Mouse (Mus musculus) c-Kit-negative CD71-positive TER-119-positive erythroid progenitor cells, embryonic 14.5 days (primary cell): Measurements from ENCODE around the gene Scyl1.

Source experiments
- DNase-seq: peaks from one replicate; pipeline ENCODE4 v3.0.0-alpha.2; 2013; ENCODE audit warnings: low read depth, low spot score

Gene Scyl1

DNA sequence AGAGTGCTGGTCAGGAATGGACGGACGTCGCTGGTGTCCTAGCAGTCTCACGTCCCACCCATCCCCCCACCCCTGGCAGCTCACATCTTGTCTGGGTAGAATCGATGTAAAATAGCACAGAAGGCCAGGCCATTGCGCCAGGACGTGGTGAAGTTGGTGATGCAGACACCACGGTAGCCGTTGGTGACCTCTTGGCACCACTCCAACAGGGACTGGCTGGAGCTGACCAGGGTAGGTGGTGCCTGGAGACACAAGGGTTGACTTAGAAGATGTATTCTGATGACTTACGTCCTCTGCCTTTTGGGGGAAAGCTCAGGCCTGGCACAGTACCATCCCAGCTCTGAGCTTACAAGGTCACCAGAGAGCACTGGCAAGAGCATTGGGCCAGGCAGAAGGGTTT lies 54.3 kb downstream of the Scyl1 start:
- DNase-seq = no peak

DNA sequence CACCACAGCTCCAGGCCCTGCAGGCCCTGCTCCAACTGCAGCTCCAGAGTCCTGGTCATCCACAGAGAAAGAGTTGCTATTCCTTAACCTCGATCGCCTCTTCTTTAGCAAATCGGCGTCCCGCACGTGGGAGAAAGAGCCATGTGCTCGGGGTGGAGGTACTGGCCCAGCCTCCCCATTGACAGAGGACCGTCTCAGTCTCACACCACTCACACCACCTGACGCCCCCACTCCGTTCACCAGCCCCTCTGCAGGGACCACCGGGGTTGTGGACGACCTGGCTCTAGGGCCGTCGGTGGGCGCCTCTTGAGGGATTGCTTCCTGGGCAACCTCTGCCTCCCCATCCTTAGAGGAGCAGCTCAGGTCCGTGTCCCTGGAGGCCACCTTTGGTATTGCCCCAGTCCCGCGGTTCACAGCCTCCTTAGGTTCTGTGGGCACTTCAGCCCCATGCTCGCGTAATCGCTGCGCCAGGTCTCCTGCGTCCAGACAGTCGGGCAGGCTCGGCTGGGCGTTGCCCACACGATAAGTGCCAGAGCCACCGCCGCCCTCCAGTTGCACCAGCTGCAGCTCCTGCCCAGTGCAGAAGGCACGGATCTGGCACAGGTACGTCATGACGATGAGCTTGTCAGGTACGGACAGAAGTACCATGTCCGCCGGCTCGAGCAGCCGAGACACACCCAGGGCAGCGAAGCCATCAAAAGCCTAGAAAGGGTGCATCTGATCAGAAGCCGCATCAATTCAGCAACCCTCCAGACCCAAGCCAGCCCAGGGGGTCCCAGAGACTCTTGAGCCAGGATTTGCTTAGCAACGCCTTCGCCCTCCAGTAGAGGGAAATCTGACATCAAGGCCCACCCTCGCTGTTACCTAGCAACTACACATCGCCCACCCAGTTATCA lies 55.2 kb downstream of the Scyl1 start:
- no peak for DNase-seq

DNA sequence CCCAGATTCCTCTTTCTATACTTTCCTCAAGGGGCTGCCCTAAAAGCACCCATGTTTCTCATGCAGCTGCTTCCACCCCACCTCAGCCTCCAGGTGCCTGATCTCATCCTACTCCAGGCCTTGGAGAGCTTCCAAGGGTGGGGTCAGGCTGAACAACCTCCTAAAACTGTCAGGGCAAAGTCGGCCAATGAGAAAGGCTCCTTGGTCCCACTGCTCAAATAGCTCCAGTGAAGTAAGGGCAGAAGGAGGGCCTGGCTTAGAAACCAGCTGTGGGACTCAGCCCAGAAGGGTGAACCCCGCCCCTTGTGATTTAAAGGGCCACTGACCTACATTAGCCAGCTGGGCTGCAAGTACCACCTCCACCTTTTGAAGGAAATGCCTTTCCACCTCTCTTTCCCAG lies 57.5 kb downstream of the Scyl1 start:
- no peak for DNase-seq

GRCm38 (mm10) chr19:5713255-5713654 lies 58.0 kb downstream of the Scyl1 start:
- no peak for DNase-seq

DNA sequence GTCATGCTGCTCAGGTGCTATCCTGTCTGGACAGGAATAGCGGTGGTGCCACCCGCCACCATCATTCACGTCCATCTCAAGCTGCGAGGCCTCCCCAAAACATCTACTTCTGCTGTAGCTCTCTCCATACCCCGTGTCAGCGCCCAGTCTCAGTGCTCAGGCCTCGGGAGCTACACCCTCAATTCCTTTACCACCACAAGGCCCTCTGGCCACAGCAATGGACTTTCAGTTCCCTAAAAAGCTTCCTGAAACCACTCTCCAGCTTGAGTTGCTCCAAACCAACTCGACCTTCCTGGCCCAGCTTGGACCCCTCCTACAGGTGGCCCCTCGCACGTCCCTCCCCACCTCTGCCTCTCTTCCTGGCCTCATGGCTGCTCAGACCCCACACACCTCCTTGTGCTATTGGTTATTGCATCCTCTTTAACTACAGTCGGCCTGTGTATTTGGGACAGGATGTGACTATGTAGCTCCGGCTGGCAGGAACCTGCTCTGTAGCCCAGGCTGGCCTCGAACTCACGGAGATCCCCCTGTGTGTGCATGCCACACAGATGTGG lies 59.2 kb downstream of the Scyl1 start:
- no peak for DNase-seq

- no peak for DNase-seq
These were observed 60.0 kb downstream of the Scyl1 start for GRCm38 (mm10) chr19:5711218-5711617.

- no peak for DNase-seq
These were observed 60.6 kb downstream of the Scyl1 start for GRCm38 (mm10) chr19:5710581-5710980.

DNA sequence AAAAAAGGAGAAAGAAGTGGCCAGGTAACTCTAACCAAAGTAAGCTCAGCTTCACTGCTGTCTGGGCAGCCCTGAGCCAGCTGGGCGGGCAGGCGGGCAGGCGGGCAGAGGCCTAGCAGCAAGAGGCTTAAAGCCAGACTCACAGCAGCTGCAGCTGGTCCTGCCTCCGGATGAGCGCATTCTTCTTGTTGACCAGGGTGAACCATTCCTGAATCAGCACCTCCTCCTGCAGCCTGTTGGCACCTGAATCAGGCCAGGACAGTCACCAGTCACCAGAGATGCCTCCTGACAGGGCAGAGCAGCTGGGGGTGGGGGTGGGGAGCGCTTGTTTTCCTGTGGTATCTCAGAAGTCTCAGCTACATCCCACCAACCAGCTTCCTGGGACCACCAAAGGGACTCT lies 61.2 kb downstream of the Scyl1 start:
- DNase-seq = no peak
